Mouse (Mus musculus) olfactory bulb, adult 2 months (tissue): ENCODE results near the gene Efcab11. TPM values are rescaled to one million over a fixed set of nuclear protein-coding genes. Genes with fewer than 3 reads are reported as not detected.

Experiments used
- H3K27ac ChIP-seq: fragments of 200-500 bp; 2 replicates; pipeline ENCODE4 v1.5.1; 2012; ENCODE audit warnings: low read depth, low read length; ENCODE audit not compliant: insufficient read depth
- H3K4me1 ChIP-seq: fragments of 200-500 bp; 2 replicates; pipeline ENCODE4 v1.6.1; 2012; ENCODE audit warnings: low read length; ENCODE audit not compliant: control insufficient read depth, insufficient read depth
- H3K4me3 ChIP-seq: fragments of 200-500 bp; 2 replicates; pipeline ENCODE4 v1.5.1; 2012; ENCODE audit warnings: mild to moderate bottlenecking, low read depth, low read length, moderate library complexity; ENCODE audit not compliant: insufficient read depth
- CTCF ChIP-seq: fragments of 200-500 bp; IDR thresholded peaks from 2 replicates; pipeline ENCODE4 v1.5.1; 2012; ENCODE audit warnings: low read depth, mild to moderate bottlenecking, low read length, moderate library complexity; ENCODE audit not compliant: insufficient read depth
- POLR2A ChIP-seq: fragments of 200-500 bp; IDR thresholded peaks from 2 replicates; pipeline ENCODE4 v1.6.1; 2012; ENCODE audit warnings: mild to moderate bottlenecking, low read depth, low read length, moderate library complexity; ENCODE audit not compliant: insufficient read depth
- WGBS: fragments of 180-500 bp; shearing (Covaris S2); methylation state at CpG from one replicate; pipeline ENCODE4 v1.1.7; 2018; 5-methylcytosine and 5-hydroxymethylcytosine counted together
- polyA plus RNA-seq: library from polyadenylated mRNA; stranded (reverse); fragments of >200 nt; gene quantifications from 2 replicates; pipeline ENCODE4 v1.2.4, GENCODE M21; 2012; ENCODE audit warnings: low replicate concordance; ENCODE audit not compliant: missing spikeins, insufficient read depth, insufficient read length

The Efcab11 gene
- polyA plus RNA-seq, 1 experiment: not detected

DNA sequence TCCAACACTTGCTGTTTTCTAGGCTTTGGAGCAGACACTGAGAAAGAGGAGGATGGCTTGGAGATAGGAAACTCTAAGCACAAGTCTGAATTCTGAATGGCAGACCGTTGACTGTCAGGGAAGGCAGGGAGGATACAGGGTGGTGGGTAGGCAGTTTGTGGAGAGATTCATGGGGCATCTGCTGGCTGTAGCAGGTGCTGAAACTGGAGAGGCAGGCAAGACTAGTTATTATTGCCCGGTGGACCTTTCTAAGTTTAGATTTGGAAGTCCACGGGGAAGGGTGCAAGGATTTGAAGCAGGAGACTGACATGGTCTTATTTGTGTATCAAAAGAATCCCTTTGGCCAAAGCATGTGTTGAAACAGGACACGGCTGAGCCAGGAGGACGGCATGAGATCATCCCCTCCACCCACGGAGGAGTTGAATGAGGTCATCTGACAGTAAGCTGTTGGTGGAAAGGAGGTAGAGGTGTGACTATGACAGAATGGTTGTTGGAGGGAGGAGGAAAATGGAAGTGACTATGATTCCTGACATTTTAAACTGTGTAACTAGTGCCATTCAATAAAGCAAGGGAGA, 197.7 kb downstream of the Efcab11 start:
- 61% methylated on average over 6 of the region's 6 CpGs for WGBS
- Histone ChIP-seq H3K4me1 (0 out of 2 replicates have a peak, but pooled peaks cover 3% of the 10 kb centered on the region), H3K27ac (no peak overlapping the region), H3K4me3 (no peak overlapping the region)
- TF ChIP-seq POLR2A (no peak), CTCF (no peak)

- TF ChIP-seq POLR2A (no peak), CTCF (no peak)
- no peak overlapping the region for H3K27ac ChIP-seq
- H3K4me1 ChIP-seq: 0 out of 2 replicates have a peak, but pooled peaks cover 3% of the 10 kb centered on the region
- 89% methylated on average over 11 of the region's 11 CpGs for WGBS
- no peak overlapping the region for H3K4me3 ChIP-seq
Observed at GRCm38 (mm10) chr12:99685451-99686100, 198.7 kb downstream of the Efcab11 start.

- WGBS: 13% methylated on average over 4 of the region's 4 CpGs
Observed at GRCm38 (mm10) chr12:99681681-99682080, 202.6 kb downstream of the Efcab11 start.

GRCm38 (mm10) chr12:99671866-99672191, 212.4 kb downstream of the Efcab11 start:
- TF ChIP-seq CTCF (no peak), POLR2A (no peak)
- Histone ChIP-seq H3K4me1 (peaks cover 7% of the 10 kb centered on the region), H3K4me3 (no peak overlapping the region), H3K27ac (no peak overlapping the region)
- 69% methylated on average over 4 of the region's 4 CpGs for WGBS

More at GRCm38 (mm10) chr12:99681681-99682080, 202.6 kb downstream of the Efcab11 start:
- H3K4me1 ChIP-seq: 0 out of 2 replicates have a peak, but pooled peaks cover 3% of the 10 kb centered on the region
- H3K27ac ChIP-seq: no peak overlapping the region
- TF ChIP-seq CTCF: no peak
- TF ChIP-seq POLR2A: no peak
- no peak overlapping the region for H3K4me3 ChIP-seq

DNA sequence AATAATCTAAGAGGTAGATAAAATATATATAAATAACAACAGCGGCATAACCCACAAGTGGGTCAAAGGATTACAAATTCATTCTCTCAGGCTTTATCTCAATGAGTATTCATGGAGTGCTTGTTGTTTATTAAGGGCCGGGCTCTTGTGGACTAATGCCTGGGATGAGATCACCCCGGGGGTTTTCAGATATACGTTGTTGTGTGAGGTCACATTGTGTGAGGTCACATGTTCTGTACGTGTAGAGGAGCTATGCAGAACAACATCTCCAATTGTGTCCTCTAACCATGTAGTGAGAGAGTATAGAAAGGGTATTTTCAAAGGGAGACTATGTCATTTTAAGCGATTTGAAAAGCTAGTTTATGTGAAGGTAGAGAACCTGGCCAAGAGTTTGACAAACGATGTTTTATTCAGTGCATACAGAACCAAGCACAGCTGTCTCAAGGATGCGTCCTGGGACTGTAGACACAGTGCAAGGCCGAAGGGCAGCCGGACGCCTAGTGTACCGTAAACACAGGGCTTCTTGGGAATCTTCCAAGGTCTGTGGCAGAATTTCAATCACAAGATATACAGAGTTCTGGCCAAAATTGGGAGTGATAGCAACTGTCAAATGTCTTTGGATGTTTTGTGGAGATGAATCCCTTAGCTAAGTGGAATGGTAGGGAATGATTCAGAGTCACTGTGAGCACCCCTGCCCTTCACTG, 212.9 kb downstream of the Efcab11 start:
- H3K4me1 ChIP-seq: peaks cover 7% of the 10 kb centered on the region
- no peak for TF ChIP-seq POLR2A
- no peak for TF ChIP-seq CTCF
- no peak overlapping the region for H3K4me3 ChIP-seq
- WGBS: 40% methylated on average over 12 of the region's 12 CpGs
- no peak overlapping the region for H3K27ac ChIP-seq

- Histone ChIP-seq H3K4me3 (no peak overlapping the region; the same call in 1 of the 2 replicates), H3K27ac (no peak overlapping the region), H3K4me1 (peaks cover 7% of the 10 kb centered on the region)
- 30% methylated on average over 7 of the region's 7 CpGs for WGBS
- TF ChIP-seq POLR2A (no peak), CTCF (no peak)
Observed at GRCm38 (mm10) chr12:99670762-99671152, 213.5 kb downstream of the Efcab11 start.

GRCm38 (mm10) chr12:99669976-99670761, 214.1 kb downstream of the Efcab11 start:
- Histone ChIP-seq H3K4me3 (no peak overlapping the region; the same call in 1 of the 2 replicates), H3K27ac (no peak overlapping the region), H3K4me1 (peaks cover 7% of the 10 kb centered on the region)
- no peak for TF ChIP-seq CTCF
- TF ChIP-seq POLR2A: no peak
- WGBS: 47% methylated on average over 26 of the region's 26 CpGs

- H3K4me3 ChIP-seq: no peak overlapping the region
- H3K27ac ChIP-seq: no peak overlapping the region
- H3K4me1 ChIP-seq: peaks cover 3% of the 10 kb centered on the region; the same call in 1 of the 2 replicates
- WGBS: 89% methylated on average over 19 of the region's 19 CpGs
- TF ChIP-seq POLR2A (no peak), CTCF (no peak)
Observed at GRCm38 (mm10) chr12:99654991-99655880, 229.0 kb downstream of the Efcab11 start.
